Mouse (Mus musculus) T-helper 2 cell (primary cell): Measurements from ENCODE around the gene Fgf22.

Experiments
- in situ Hi-C: fragments of 300-600 bp; cut with MboI, MseI; formaldehyde crosslinking; loops from one replicate; pipeline ENCODE4 v1.15.1; 2025; ENCODE audit warnings: high pct_unique_total_duplicates

Gene Fgf22

GRCm38 (mm10) chr10:79790861-79791260 lies 36.0 kb downstream of the Fgf22 start, which contains the start of gene Prss57:
Gene Prss57, minus strand, starts transcription at chr10:79790961.
- in situ Hi-C loops: no loop called here

GRCm38 (mm10) chr10:79792339-79793040 lies 37.6 kb downstream of the Fgf22 start:
- in situ Hi-C loops: no loop called here

GRCm38 (mm10) chr10:79793051-79793737 lies 38.3 kb downstream of the Fgf22 start, which contains the start of gene Palm:
Gene Palm, plus strand, starts transcription at chr10:79793572.
- in situ Hi-C loops: no loop called here

- in situ Hi-C loops: no loop called here
Observed at GRCm38 (mm10) chr10:79793738-79794490, 39.0 kb downstream of the Fgf22 start.

GRCm38 (mm10) chr10:79794491-79794931 lies 39.6 kb downstream of the Fgf22 start:
- in situ Hi-C loops: no loop called here

- in situ Hi-C loops: no loop called here
Observed at GRCm38 (mm10) chr10:79795905-79796304, 41.0 kb downstream of the Fgf22 start.

- in situ Hi-C loops: no loop called here
Observed at GRCm38 (mm10) chr10:79797326-79797725, 42.5 kb downstream of the Fgf22 start.

GRCm38 (mm10) chr10:79798289-79798928 lies 43.5 kb downstream of the Fgf22 start:
- in situ Hi-C loops: no loop called here

GRCm38 (mm10) chr10:79800508-79800907 lies 45.6 kb downstream of the Fgf22 start:
- in situ Hi-C loops: no loop called here

GRCm38 (mm10) chr10:79801837-79802236 lies 47.0 kb downstream of the Fgf22 start:
- in situ Hi-C loops: no loop called here

GRCm38 (mm10) chr10:79802331-79802971 lies 47.6 kb downstream of the Fgf22 start:
- in situ Hi-C loops: no loop called here

GRCm38 (mm10) chr10:79803716-79804323 lies 48.9 kb downstream of the Fgf22 start:
- in situ Hi-C loops: no loop called here

- in situ Hi-C loops: no loop called here
Observed at GRCm38 (mm10) chr10:79805636-79806035, 50.8 kb downstream of the Fgf22 start.

GRCm38 (mm10) chr10:79806331-79806730 lies 51.5 kb downstream of the Fgf22 start:
- in situ Hi-C loops: no loop called here

GRCm38 (mm10) chr10:79806972-79807371 lies 52.1 kb downstream of the Fgf22 start:
- in situ Hi-C loops: no loop called here

- in situ Hi-C loops: no loop called here
Observed at GRCm38 (mm10) chr10:79807826-79808225, 53.0 kb downstream of the Fgf22 start.
